Mouse (Mus musculus): ENCODE measurements around the gene Camta2. TPM values are rescaled to one million over a fixed set of nuclear protein-coding genes. Genes with fewer than 3 reads are reported as not detected.

The Camta2 gene
- polyA plus RNA-seq, 1 experiment from 2014 or later = 12.6 TPM

GRCm38 (mm10) chr11:70650322-70651175 is 37.4 kb downstream of the Camta2 start:
- H3K4me1 ChIP-seq = peaks cover 54% of the 10 kb centered on the region
- no peak for ATAC-seq (ENCODE audit: low FRiP score)
- 85% methylated on average over 12 of the region's 12 CpGs for WGBS
- peaks cover 43% of the 10 kb centered on the region for H3K36me3 ChIP-seq (replicated peaks)
- H3K9me3 ChIP-seq = no peaks in the 10 kb centered on the region
- H3K4me3 ChIP-seq (replicated peaks) = no peak overlapping the region
- no peaks in the 10 kb centered on the region for H3K27me3 ChIP-seq
- H3K4me2 ChIP-seq = no peak overlapping the region
- H3K9ac ChIP-seq = no peak overlapping the region
- no peak overlapping the region for H3K27ac ChIP-seq

GRCm38 (mm10) chr11:70649185-70649734 is 38.6 kb downstream of the Camta2 start:
- peak overlapping the region; percentile 8; the same call in 1 of the 2 replicates for H3K4me2 ChIP-seq
- H3K4me1 ChIP-seq = peaks cover 57% of the 10 kb centered on the region

GRCm38 (mm10) chr11:70648512-70648911 is 39.4 kb downstream of the Camta2 start:
- ATAC-seq (ENCODE audit: low FRiP score) = no peak
- peak overlapping the region; percentile 100 for H3K4me2 ChIP-seq
- 84% methylated on average over 4 of the region's 4 CpGs for WGBS
- peaks cover 57% of the 10 kb centered on the region for H3K4me1 ChIP-seq
- no peak overlapping the region for H3K27ac ChIP-seq
- H3K36me3 ChIP-seq (replicated peaks) = peaks cover 60% of the 10 kb centered on the region
- peak overlapping the region; percentile 78 for H3K4me3 ChIP-seq (replicated peaks)
- peak overlapping the region; percentile 87 for H3K9ac ChIP-seq
- H3K27me3 ChIP-seq = no peaks in the 10 kb centered on the region
- no peaks in the 10 kb centered on the region for H3K9me3 ChIP-seq

More at GRCm38 (mm10) chr11:70649185-70649734, 38.6 kb downstream of the Camta2 start:
- ATAC-seq (ENCODE audit: low FRiP score) = no peak
- 87% methylated on average over 8 of the region's 8 CpGs for WGBS
- Histone ChIP-seq H3K4me3 (replicated peaks) (no peak overlapping the region), H3K9ac (no peak overlapping the region), H3K36me3 (replicated peaks) (peaks cover 55% of the 10 kb centered on the region), H3K27ac (no peak overlapping the region), H3K9me3 (no peaks in the 10 kb centered on the region), H3K27me3 (no peaks in the 10 kb centered on the region)

- H3K27me3 ChIP-seq = no peaks in the 10 kb centered on the region
- no peaks in the 10 kb centered on the region for H3K9me3 ChIP-seq
- peak overlapping the region; percentile 100 for H3K4me2 ChIP-seq
- H3K36me3 ChIP-seq (replicated peaks) = peaks cover 67% of the 10 kb centered on the region
- peak; percentile 14; the same call in 1 of the 2 replicates for ATAC-seq (ENCODE audit: low FRiP score)
- H3K9ac ChIP-seq = peak overlapping the region; percentile 87
- peaks cover 54% of the 10 kb centered on the region for H3K4me1 ChIP-seq
- peak overlapping the region; percentile 78 for H3K4me3 ChIP-seq (replicated peaks)
- peak overlapping the region; percentile 93 for H3K27ac ChIP-seq
- 4% methylated on average over 28 of the region's 28 CpGs for WGBS
These were observed 40.0 kb downstream of the Camta2 start for GRCm38 (mm10) chr11:70647716-70648420.

- H3K9me3 ChIP-seq = no peaks in the 10 kb centered on the region
- H3K27ac ChIP-seq = peak within 1 kb of the TSS; percentile 93
- H3K9ac ChIP-seq = peak within 1 kb of the TSS; percentile 87
- peak within 1 kb of the TSS; percentile 100 for H3K4me2 ChIP-seq
- peak within 1 kb of the TSS; percentile 78 for H3K4me3 ChIP-seq (replicated peaks)
- H3K36me3 ChIP-seq (replicated peaks) = peaks cover 63% of the 10 kb centered on the region
- H3K27me3 ChIP-seq = no peaks in the 10 kb centered on the region
- ATAC-seq (ENCODE audit: low FRiP score) = peak; percentile 90
- WGBS = 0% methylated on average over 63 of the region's 63 CpGs
- H3K4me1 ChIP-seq = peaks cover 45% of the 10 kb centered on the region
These were observed 40.9 kb downstream of the Camta2 start, which contains the start of the genes Rnf167 and Slc25a11 for GRCm38 (mm10) chr11:70646691-70647650. Gene Rnf167 (plus strand): TSS chr11:70647235. Gene Slc25a11 (minus strand): TSS chr11:70647479.

GRCm38 (mm10) chr11:70646259-70646555 is 41.7 kb downstream of the Camta2 start:
- Histone ChIP-seq H3K36me3 (replicated peaks) (peaks cover 56% of the 10 kb centered on the region), H3K9ac (peak overlapping the region; percentile 86), H3K27me3 (no peaks in the 10 kb centered on the region), H3K4me3 (replicated peaks) (peak overlapping the region; percentile 78), H3K4me2 (peak overlapping the region; percentile 73), H3K27ac (peak overlapping the region; percentile 92), H3K4me1 (peaks cover 42% of the 10 kb centered on the region), H3K9me3 (no peaks in the 10 kb centered on the region)
- no peak for ATAC-seq (ENCODE audit: low FRiP score)
- WGBS = 17% methylated on average over 3 of the region's 3 CpGs

- 92% methylated on average over 12 of the region's 12 CpGs for WGBS
- Histone ChIP-seq H3K4me2 (peak overlapping the region; percentile 73), H3K4me1 (peaks cover 38% of the 10 kb centered on the region), H3K4me3 (replicated peaks) (peak overlapping the region; percentile 78), H3K27ac (no peak overlapping the region), H3K9me3 (no peaks in the 10 kb centered on the region), H3K9ac (peak overlapping the region; percentile 86), H3K36me3 (replicated peaks) (peaks cover 51% of the 10 kb centered on the region), H3K27me3 (no peaks in the 10 kb centered on the region)
- ATAC-seq (ENCODE audit: low FRiP score) = no peak
These were observed 42.2 kb downstream of the Camta2 start for GRCm38 (mm10) chr11:70645461-70646258.

- no peaks in the 10 kb centered on the region for H3K9me3 ChIP-seq
- 0 out of 2 replicates have a peak overlapping the region, but pooled peaks have one; percentile 27 for H3K9ac ChIP-seq
- no peak for ATAC-seq (ENCODE audit: low FRiP score)
- no peak overlapping the region for H3K4me2 ChIP-seq
- peaks cover 41% of the 10 kb centered on the region for H3K36me3 ChIP-seq (replicated peaks)
- peaks cover 34% of the 10 kb centered on the region for H3K4me1 ChIP-seq
- H3K27me3 ChIP-seq = no peaks in the 10 kb centered on the region
- H3K27ac ChIP-seq = no peak overlapping the region
- no peak overlapping the region for H3K4me3 ChIP-seq (replicated peaks)
- WGBS = 92% methylated on average over 8 of the region's 8 CpGs
These were observed 43.3 kb downstream of the Camta2 start for GRCm38 (mm10) chr11:70644564-70645103.

- Histone ChIP-seq H3K27me3 (0 out of 2 replicates have a peak, but pooled peaks cover 4% of the 10 kb centered on the region), H3K4me2 (no peak overlapping the region), H3K9me3 (no peaks in the 10 kb centered on the region), H3K4me1 (peaks cover 19% of the 10 kb centered on the region), H3K4me3 (replicated peaks) (no peak overlapping the region), H3K27ac (no peak overlapping the region), H3K9ac (no peak overlapping the region), H3K36me3 (replicated peaks) (peaks cover 28% of the 10 kb centered on the region)
- 87% methylated on average over 6 of the region's 6 CpGs for WGBS
- ATAC-seq (ENCODE audit: low FRiP score) = no peak
These were observed 44.9 kb downstream of the Camta2 start for GRCm38 (mm10) chr11:70643051-70643450.

GRCm38 (mm10) chr11:70641241-70641640 is 46.7 kb downstream of the Camta2 start:
- no peak for ATAC-seq (ENCODE audit: low FRiP score)
- Histone ChIP-seq H3K36me3 (replicated peaks) (peaks cover 28% of the 10 kb centered on the region), H3K9me3 (no peaks in the 10 kb centered on the region)

More at GRCm38 (mm10) chr11:70641241-70641640, 46.7 kb downstream of the Camta2 start:
- H3K27ac ChIP-seq = no peak overlapping the region
- H3K27me3 ChIP-seq = 0 out of 2 replicates have a peak, but pooled peaks cover 4% of the 10 kb centered on the region
- no peak overlapping the region for H3K4me3 ChIP-seq (replicated peaks)
- WGBS = 84% methylated on average over 7 of the region's 7 CpGs
- H3K4me2 ChIP-seq = no peak overlapping the region
- no peak overlapping the region for H3K9ac ChIP-seq
- peaks cover 15% of the 10 kb centered on the region for H3K4me1 ChIP-seq
